Mouse (Mus musculus): Measurements from ENCODE around the gene Fkbp11.
A peak's percentile ranks its signal among the peaks of the same experiment; 100 is the strongest.
"Not testable (repeated sequence)": the region's sequence is repeated elsewhere in the genome, so short reads cannot be mapped to it uniquely, and the experiment has no call there.

The Fkbp11 gene

GRCm38 (mm10) chr15:98727443-98728321, at the start of gene Fkbp11:
Gene Fkbp11 (minus strand): TSS chr15:98728198.
- DNase-seq (ENCODE audit: low read depth), result peak; percentile 80

- DNase-seq (ENCODE audit: low read depth), result no peak
These were observed 49.8 kb upstream of the Fkbp11 start, which contains the start of gene Wnt10b for GRCm38 (mm10) chr15:98777762-98778161. Gene Wnt10b (minus strand): TSS chr15:98778150.

- no peak for DNase-seq (ENCODE audit: low read depth)
These were observed 49.1 kb upstream of the Fkbp11 start for GRCm38 (mm10) chr15:98777005-98777616.

GRCm38 (mm10) chr15:98776280-98777004, 48.4 kb upstream of the Fkbp11 start:
- DNase-seq (ENCODE audit: low read depth), result no peak

- DNase-seq (ENCODE audit: low read depth), result no peak
These were observed 47.5 kb upstream of the Fkbp11 start for GRCm38 (mm10) chr15:98775533-98775932.

GRCm38 (mm10) chr15:98774096-98774495, 46.1 kb upstream of the Fkbp11 start:
- peak; percentile 32 for DNase-seq (ENCODE audit: low read depth)

- DNase-seq (ENCODE audit: low read depth), result no peak
These were observed 44.7 kb upstream of the Fkbp11 start for GRCm38 (mm10) chr15:98772511-98773211.

GRCm38 (mm10) chr15:98771813-98772425, 43.9 kb upstream of the Fkbp11 start:
- DNase-seq (ENCODE audit: low read depth), result no peak

- peak; percentile 74 for DNase-seq (ENCODE audit: low read depth)
These were observed 40.3 kb upstream of the Fkbp11 start for GRCm38 (mm10) chr15:98768259-98768658.

GRCm38 (mm10) chr15:98765929-98766328, 37.9 kb upstream of the Fkbp11 start:
- DNase-seq (ENCODE audit: low read depth), result no peak

- peak; percentile 97 for DNase-seq (ENCODE audit: low read depth)
These were observed 34.9 kb upstream of the Fkbp11 start, which contains the start of gene Arf3 for GRCm38 (mm10) chr15:98762670-98763529. Gene Arf3 (minus strand): TSS chr15:98763214.

- DNase-seq (ENCODE audit: low read depth), result peak; percentile 71
These were observed 34.2 kb upstream of the Fkbp11 start for GRCm38 (mm10) chr15:98762201-98762621.

GRCm38 (mm10) chr15:98754125-98754524, 26.1 kb upstream of the Fkbp11 start:
- DNase-seq (ENCODE audit: low read depth), result no peak

GRCm38 (mm10) chr15:98753021-98753423, 25.0 kb upstream of the Fkbp11 start:
- DNase-seq (ENCODE audit: low read depth), result no peak

- no peak for DNase-seq (ENCODE audit: low read depth)
These were observed 21.1 kb upstream of the Fkbp11 start for GRCm38 (mm10) chr15:98749093-98749492.

GRCm38 (mm10) chr15:98747296-98747695, 19.3 kb upstream of the Fkbp11 start:
- no peak for DNase-seq (ENCODE audit: low read depth)

GRCm38 (mm10) chr15:98746344-98746965, 18.5 kb upstream of the Fkbp11 start:
- peak; percentile 71 for DNase-seq (ENCODE audit: low read depth)

- not testable (repeated sequence) for DNase-seq (ENCODE audit: low read depth)
These were observed 15.9 kb upstream of the Fkbp11 start for GRCm38 (mm10) chr15:98743863-98744262.

GRCm38 (mm10) chr15:98742766-98743428, 14.9 kb upstream of the Fkbp11 start:
- no peak for DNase-seq (ENCODE audit: low read depth)
